Mouse (Mus musculus) megakaryocyte, embryonic 14.5 days (primary cell): ENCODE results near the gene Erbb4.

Source experiments
- FLI1 ChIP-seq: IDR thresholded peaks from 2 replicates; pipeline ENCODE4 v1.6.1; 2012; ENCODE audit warnings: low read length, inconsistent platforms, mixed read lengths
- GATA1 ChIP-seq: IDR thresholded peaks from 3 replicates; pipeline ENCODE4 v1.6.1; 2012; ENCODE audit warnings: mixed read lengths, low read length, inconsistent platforms, borderline replicate concordance

DNA sequence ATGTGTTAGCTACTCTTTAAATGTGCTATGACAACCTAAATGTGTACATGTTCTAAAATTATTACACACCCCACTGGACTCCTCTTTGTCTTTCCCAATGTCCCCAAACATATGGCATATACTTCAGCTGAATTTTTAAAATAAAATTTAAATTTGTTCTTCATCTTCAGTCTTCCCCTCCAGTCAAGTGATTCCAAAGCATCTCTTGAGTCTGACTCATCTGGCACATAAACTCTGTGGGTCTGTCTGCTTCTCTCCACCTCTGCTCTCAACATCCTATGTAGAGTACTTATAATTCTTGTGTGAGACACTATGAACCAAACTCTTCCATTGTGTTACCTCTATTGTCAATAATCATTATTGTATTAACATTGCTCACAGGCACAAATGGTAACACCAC lies 972.9 kb downstream of the Erbb4 start:
- TF ChIP-seq GATA1 = no peak
- no peak for TF ChIP-seq FLI1
